9 mouse cellular contexts compared by ENCODE assay signal in the genomic region with DNA sequence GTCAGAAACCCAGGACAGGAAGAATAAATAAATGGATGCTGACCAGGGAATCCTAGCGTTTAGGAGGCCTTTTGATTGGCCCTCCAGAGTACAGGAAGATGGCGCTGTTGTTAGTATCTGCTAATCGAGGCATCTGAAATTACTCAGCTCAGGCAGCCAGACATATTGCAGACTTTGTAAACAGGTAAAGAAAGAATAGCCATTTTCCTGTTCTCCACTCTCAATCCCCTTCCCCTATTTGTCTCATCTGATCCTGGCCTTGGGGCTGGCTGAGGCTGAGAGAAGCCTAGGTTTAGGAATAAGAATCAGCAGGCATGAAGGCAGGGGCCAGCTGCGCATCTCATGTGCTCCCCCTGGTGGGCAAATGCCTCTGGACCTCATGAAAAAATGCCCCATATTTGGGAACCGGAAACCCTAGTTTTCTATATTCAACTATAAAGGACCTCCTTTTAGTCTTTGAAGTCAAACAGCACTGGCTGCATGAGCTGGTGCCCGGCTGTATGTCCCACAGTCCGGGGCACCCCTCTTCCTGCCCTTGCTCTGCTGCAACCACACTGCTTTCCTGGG. TPM values are rescaled to one million over a fixed set of nuclear protein-coding genes. Genes with fewer than 3 reads are reported as not detected.
A peak's percentile ranks its signal among the peaks of the same experiment; 100 is the strongest.
DNase-seq lines count a peak whose midpoint lies in the region; ATAC-seq and TF ChIP-seq lines count a peak whose summit lies in the region.
"Had no signal": no experiment of that assay in that cellular context is flagged by ENCODE, and none has a peak within 500 bp of the region (broad histone marks: within the 10 kb centered on the region; RNA-seq: fewer than 3 reads in every experiment).

No protein-coding gene starts in this region.

- TF ChIP-seq CTCF in brain, embryonic 14.5 days (IDR thresholded peaks at IDR 0.05; ENCODE audit: borderline replicate concordance, extremely low read depth, insufficient read depth, insufficient read length) = peak; percentile 88
- peak; percentile 91 for TF ChIP-seq CTCF in intestine, postnatal 0 days (IDR thresholded peaks at IDR 0.05; ENCODE audit: low read depth)

- TF ChIP-seq POLR2A in brain, embryonic 14.5 days (IDR thresholded peaks at IDR 0.05; ENCODE audit: borderline replicate concordance, extremely low read depth, insufficient read depth, insufficient read length, poor library complexity, severe bottlenecking) = no peak

- H3K36me3 ChIP-seq in hindbrain, embryonic 11.5 days (ENCODE audit: control insufficient read depth, insufficient read depth, low read length) = no peaks in the 10 kb centered on the region
- no peaks in the 10 kb centered on the region for H3K36me3 ChIP-seq in hindbrain, embryonic 13.5 days
- H3K36me3 ChIP-seq in intestine, postnatal 0 days (ENCODE audit: control insufficient read depth, insufficient read depth) = no peaks in the 10 kb centered on the region
- no peaks in the 10 kb centered on the region for H3K36me3 ChIP-seq in limb, embryonic 11.5 days (ENCODE audit: control insufficient read depth, insufficient read depth, low read length)
- H3K36me3 ChIP-seq in neural tube, embryonic 11.5 days (ENCODE audit: control insufficient read depth, insufficient read depth, low read length) = no peaks in the 10 kb centered on the region
- H3K36me3 ChIP-seq: neural tube, embryonic 12.5 days had no signal

- H3K4me3 ChIP-seq in hindbrain, embryonic 11.5 days (ENCODE audit: low read depth, low read length) = no peak overlapping the region
- H3K4me3 ChIP-seq in hindbrain, embryonic 13.5 days = no peak overlapping the region
- no peak overlapping the region for H3K4me3 ChIP-seq in intestine, postnatal 0 days (ENCODE audit: low read depth, low read length)
- no peak overlapping the region for H3K4me3 ChIP-seq in limb, embryonic 11.5 days (ENCODE audit: low read depth, low read length)
- H3K4me3 ChIP-seq in neural tube, embryonic 11.5 days (ENCODE audit: low read depth, low read length) = no peak overlapping the region
- H3K4me3 ChIP-seq: neural tube, embryonic 12.5 days had no signal

- no peaks in the 10 kb centered on the region for H3K9me3 ChIP-seq in hindbrain, embryonic 11.5 days (ENCODE audit: control insufficient read depth, low read length)
- H3K9me3 ChIP-seq in hindbrain, embryonic 13.5 days = no peaks in the 10 kb centered on the region
- H3K9me3 ChIP-seq in intestine, postnatal 0 days (ENCODE audit: control insufficient read depth) = no peaks in the 10 kb centered on the region
- no peaks in the 10 kb centered on the region for H3K9me3 ChIP-seq in limb, embryonic 11.5 days (ENCODE audit: control insufficient read depth, low read length)
- no peaks in the 10 kb centered on the region for H3K9me3 ChIP-seq in neural tube, embryonic 11.5 days (ENCODE audit: control insufficient read depth, low read length)
- H3K9me3 ChIP-seq: neural tube, embryonic 12.5 days had no signal

- H3K9ac ChIP-seq in hindbrain, embryonic 11.5 days (ENCODE audit: low read depth, low read length) = no peak overlapping the region
- no peak overlapping the region for H3K9ac ChIP-seq in hindbrain, embryonic 13.5 days
- no peak overlapping the region for H3K9ac ChIP-seq in intestine, postnatal 0 days (ENCODE audit: low read depth, low read length)
- no peak overlapping the region for H3K9ac ChIP-seq in limb, embryonic 11.5 days (ENCODE audit: low read length)
- no peak overlapping the region for H3K9ac ChIP-seq in neural tube, embryonic 11.5 days (ENCODE audit: low read length)
- H3K9ac ChIP-seq: neural tube, embryonic 12.5 days had no signal

- 38% methylated on average over 7 of the region's 7 CpGs for WGBS in hindbrain, embryonic 11.5 days
- 49% methylated on average over 7 of the region's 7 CpGs for WGBS in hindbrain, embryonic 13.5 days
- 36% methylated on average over 7 of the region's 7 CpGs for WGBS in intestine, postnatal 0 days
- whole genome bisulfite sequencing in limb, embryonic 11.5 days = 45% methylated on average over 7 of the region's 7 CpGs
- 36% methylated on average over 7 of the region's 7 CpGs for WGBS in neural tube, embryonic 11.5 days

- H3K27ac ChIP-seq in hindbrain, embryonic 11.5 days (ENCODE audit: low read depth, low read length) = no peak overlapping the region
- no peak overlapping the region for H3K27ac ChIP-seq in hindbrain, embryonic 13.5 days
- H3K27ac ChIP-seq in intestine, postnatal 0 days (ENCODE audit: low read depth, low read length) = no peak overlapping the region
- H3K27ac ChIP-seq in limb, embryonic 11.5 days (replicated peaks; ENCODE audit: low read depth, low read length) = no peak overlapping the region
- no peak overlapping the region for H3K27ac ChIP-seq in neural tube, embryonic 11.5 days (ENCODE audit: low read depth, low read length)
- H3K27ac ChIP-seq: neural tube, embryonic 12.5 days had no signal

- peak; percentile 89 for DNase-seq in hindbrain, embryonic 11.5 days (ENCODE audit: low spot score)
- peak; percentile 77 for DNase-seq in brain, embryonic 14.5 days (ENCODE audit: low read depth)
- DNase-seq in frontal cortex, postnatal 14 days (ENCODE audit: low spot score in 2 of 2) = peak; percentile 18 to 62
- peak; percentile 89 for DNase-seq in limb, embryonic 11.5 days (ENCODE audit: low spot score)
- peak; percentile 80 for DNase-seq in neural tube, embryonic 11.5 days (ENCODE audit: low spot score)
- DNase-seq in testis, postnatal 10 days (ENCODE audit: low spot score) = peak; percentile 93

- ATAC-seq in hindbrain, embryonic 11.5 days (ENCODE audit: low FRiP score) = no peak
- no peak for ATAC-seq in hindbrain, embryonic 13.5 days (ENCODE audit: low FRiP score)
- ATAC-seq in intestine, postnatal 0 days = no peak
- no peak for ATAC-seq in limb, embryonic 11.5 days (ENCODE audit: insufficient number of reproducible peaks, low FRiP score, low TSS enrichment, low read depth)
- ATAC-seq in neural tube, embryonic 11.5 days (ENCODE audit: insufficient read depth, low FRiP score, low TSS enrichment) = no peak

- H3K4me1 ChIP-seq in hindbrain, embryonic 11.5 days (replicated peaks; ENCODE audit: control insufficient read depth, insufficient read depth, low read length) = no peaks in the 10 kb centered on the region
- no peaks in the 10 kb centered on the region for H3K4me1 ChIP-seq in hindbrain, embryonic 13.5 days (replicated peaks)
- no peaks in the 10 kb centered on the region for H3K4me1 ChIP-seq in intestine, postnatal 0 days (replicated peaks; ENCODE audit: control insufficient read depth, insufficient read depth, low read length)
- H3K4me1 ChIP-seq in limb, embryonic 11.5 days (ENCODE audit: control insufficient read depth, insufficient read depth, low read length) = no peaks in the 10 kb centered on the region
- no peaks in the 10 kb centered on the region for H3K4me1 ChIP-seq in neural tube, embryonic 11.5 days (ENCODE audit: control insufficient read depth, insufficient read depth, low read length)
- H3K4me1 ChIP-seq: neural tube, embryonic 12.5 days had no signal

- no peaks in the 10 kb centered on the region for H3K27me3 ChIP-seq in hindbrain, embryonic 11.5 days (ENCODE audit: control insufficient read depth, insufficient read depth, low read length)
- H3K27me3 ChIP-seq in hindbrain, embryonic 13.5 days = no peaks in the 10 kb centered on the region
- no peaks in the 10 kb centered on the region for H3K27me3 ChIP-seq in intestine, postnatal 0 days (replicated peaks; ENCODE audit: control insufficient read depth, insufficient read depth, low read length)
- H3K27me3 ChIP-seq in limb, embryonic 11.5 days (ENCODE audit: control insufficient read depth, insufficient read depth, low read length) = no peaks in the 10 kb centered on the region
- H3K27me3 ChIP-seq in neural tube, embryonic 11.5 days (ENCODE audit: control insufficient read depth, insufficient read depth, low read length) = no peaks in the 10 kb centered on the region
- H3K27me3 ChIP-seq: neural tube, embryonic 12.5 days had no signal

- no peak overlapping the region for H3K4me2 ChIP-seq in hindbrain, embryonic 11.5 days (replicated peaks; ENCODE audit: low read depth, low read length)
- no peak overlapping the region for H3K4me2 ChIP-seq in hindbrain, embryonic 13.5 days
- H3K4me2 ChIP-seq in intestine, postnatal 0 days (replicated peaks; ENCODE audit: low read depth) = no peak overlapping the region
- H3K4me2 ChIP-seq in limb, embryonic 11.5 days (ENCODE audit: low read depth, severe bottlenecking) = no peak overlapping the region
- no peak overlapping the region for H3K4me2 ChIP-seq in neural tube, embryonic 11.5 days (ENCODE audit: low read depth)
- H3K4me2 ChIP-seq: neural tube, embryonic 12.5 days had no signal

RNA-seq across cellular contexts. Expression of a gene that starts 44.8 kb away (rescaled TPM):
- polyA plus RNA-seq in hindbrain, embryonic 11.5 days (2014; fragmentation: Nextera tagmentation; extraction: Ambion mirVana) = 47.8 and 50.9 TPM in 2 replicates
- polyA plus RNA-seq in hindbrain, embryonic 13.5 days (2015; fragmentation: Nextera tagmentation; extraction: Ambion mirVana) = 23.5 and 24.1 TPM in 2 replicates
- 57.2 and 57.5 TPM in 2 replicates for polyA plus RNA-seq in brain, embryonic 14.5 days (2012; rRNA removed)
- 8.5 and 11.9 TPM in 2 replicates for polyA plus RNA-seq in intestine, postnatal 0 days (2015; fragmentation: Nextera tagmentation; extraction: Ambion mirVana)
- 67.3 and 71.1 TPM in 2 replicates for polyA plus RNA-seq in limb, embryonic 11.5 days (2014; fragmentation: Nextera tagmentation; extraction: Ambion mirVana)
- polyA plus RNA-seq in neural tube, embryonic 11.5 days (2014; fragmentation: Nextera tagmentation; extraction: Ambion mirVana) = 56.4 and 58.9 TPM in 2 replicates

RNA-seq across cellular contexts. Expression of a gene that starts 48.7 kb away (rescaled TPM):
- 40.0 and 48.4 TPM in 2 replicates for polyA plus RNA-seq in hindbrain, embryonic 11.5 days (2014; fragmentation: Nextera tagmentation; extraction: Ambion mirVana)
- 11.3 and 14.6 TPM in 2 replicates for polyA plus RNA-seq in hindbrain, embryonic 13.5 days (2015; fragmentation: Nextera tagmentation; extraction: Ambion mirVana)
- 4.1 and 7.0 TPM in 2 replicates for polyA plus RNA-seq in brain, embryonic 14.5 days (2012; rRNA removed)
- polyA plus RNA-seq in intestine, postnatal 0 days (2015; fragmentation: Nextera tagmentation; extraction: Ambion mirVana) = 101 and 105 TPM in 2 replicates
- polyA plus RNA-seq in limb, embryonic 11.5 days (2014; fragmentation: Nextera tagmentation; extraction: Ambion mirVana) = 47.3 and 48.2 TPM in 2 replicates
- 50.6 and 57.0 TPM in 2 replicates for polyA plus RNA-seq in neural tube, embryonic 11.5 days (2014; fragmentation: Nextera tagmentation; extraction: Ambion mirVana)

Comparison
In these comparisons a context has a peak if more than half of its experiments do, and no peak if none do; other contexts are left out.
1. DNase-seq: peak in every context shown above with its lines; median percentile 93 in testis, postnatal 10 days; 89 in hindbrain, embryonic 11.5 days; 89 in limb, embryonic 11.5 days; 80 in neural tube, embryonic 11.5 days; 77 in brain, embryonic 14.5 days; 40 in frontal cortex, postnatal 14 days.